Mouse (Mus musculus) olfactory bulb, adult 2 months (tissue): ENCODE measurements around the gene Clic6.

Experiments
- CTCF ChIP-seq: fragments of 200-500 bp; IDR thresholded peaks from 2 replicates; pipeline ENCODE4 v1.5.1; 2012; ENCODE audit warnings: low read depth, mild to moderate bottlenecking, low read length, moderate library complexity; ENCODE audit not compliant: insufficient read depth
- POLR2A ChIP-seq: fragments of 200-500 bp; IDR thresholded peaks from 2 replicates; pipeline ENCODE4 v1.6.1; 2012; ENCODE audit warnings: mild to moderate bottlenecking, low read depth, low read length, moderate library complexity; ENCODE audit not compliant: insufficient read depth

GRCm38 (mm10) chr16:92552858-92553257 is 67.3 kb downstream of the Clic6 start:
- TF ChIP-seq CTCF: no peak
- TF ChIP-seq POLR2A: no peak
